Mouse (Mus musculus) cerebellum, postnatal 14 days (tissue): ENCODE results near the gene U2af1l4.
A peak's percentile ranks its signal among the peaks of the same experiment; 100 is the strongest.

Source experiments
- DNase-seq, 2 experiments: peaks; one replicate each; pipeline ENCODE4 v3.0.0; 2021; ENCODE audit warnings: mixed read lengths in 2 of 2

Gene U2af1l4

GRCm38 (mm10) chr7:30553021-30553589 is 10.0 kb upstream of the U2af1l4 start:
- peak; percentile 69 to 76 for DNase-seq

DNA sequence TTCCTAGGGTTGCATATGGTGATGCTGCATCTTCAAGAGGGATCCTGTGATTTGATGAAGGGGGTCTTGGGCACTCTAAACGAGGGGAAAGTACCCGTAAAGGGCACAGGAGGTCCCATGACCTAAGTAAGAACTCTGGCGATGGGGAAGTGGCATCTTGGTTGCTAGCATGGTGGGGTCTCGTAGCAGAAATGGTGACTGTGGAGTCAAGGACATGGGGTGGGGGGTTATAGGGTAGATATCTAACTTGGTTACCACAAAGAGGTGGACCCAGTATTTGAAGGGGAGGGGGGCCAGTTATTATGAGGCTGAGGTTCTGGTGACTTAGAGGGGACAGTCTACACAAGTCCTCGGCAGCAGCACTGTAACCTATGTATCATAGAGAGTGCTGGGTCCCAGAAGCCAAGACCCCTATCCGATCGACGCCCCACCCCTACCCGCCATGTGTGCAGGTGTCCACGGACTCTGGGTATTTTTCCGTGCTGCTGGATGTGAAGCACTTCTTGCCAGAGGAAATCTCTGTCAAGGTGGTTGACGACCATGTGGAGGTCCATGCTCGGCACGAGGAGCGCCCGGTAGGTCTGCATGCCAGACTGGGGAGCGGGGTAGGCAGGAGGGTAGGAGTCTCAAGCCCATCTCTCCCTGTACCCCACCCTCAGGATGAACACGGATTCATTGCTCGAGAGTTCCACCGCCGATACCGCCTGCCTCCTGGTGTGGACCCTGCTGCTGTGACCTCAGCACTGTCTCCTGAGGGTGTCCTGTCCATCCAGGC is 9.1 kb upstream of the U2af1l4 start:
- no peak for DNase-seq

DNA sequence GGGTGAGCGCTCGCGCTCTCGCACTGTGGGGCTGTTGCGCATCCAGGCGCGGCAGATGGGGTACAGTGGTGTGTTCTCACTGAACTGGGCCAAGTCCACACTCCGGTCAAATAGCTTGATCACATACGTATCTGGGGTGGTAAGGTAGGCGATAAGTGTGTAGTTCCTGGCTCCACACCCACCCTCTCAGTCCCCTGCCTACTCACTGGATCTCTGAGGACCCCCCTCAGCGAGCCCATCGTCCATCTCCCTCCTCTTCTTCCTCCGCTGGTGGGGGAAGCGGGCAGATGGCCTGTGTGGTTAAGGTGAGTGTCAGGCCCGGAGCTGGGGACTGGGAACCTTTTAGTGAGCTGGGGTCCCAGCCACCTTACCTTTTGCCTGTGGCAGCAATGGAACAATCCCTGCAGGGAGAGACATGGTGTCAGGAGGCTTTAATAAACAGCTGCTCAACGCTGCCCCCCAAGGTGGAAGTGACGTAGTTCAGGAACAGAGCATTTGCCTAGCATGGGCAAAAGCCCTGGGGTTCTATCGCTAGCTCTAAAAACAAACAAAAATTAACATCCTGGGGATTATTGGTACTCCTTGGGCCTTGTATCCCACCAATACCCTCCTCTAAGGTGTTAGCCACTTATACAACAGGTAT is 6.1 kb upstream of the U2af1l4 start:
- DNase-seq: peak in 1 of 2 experiments; percentile 59

- DNase-seq: no peak
These were observed 5.1 kb upstream of the U2af1l4 start for GRCm38 (mm10) chr7:30557901-30558514.

- no peak for DNase-seq
These were observed 4.3 kb upstream of the U2af1l4 start for GRCm38 (mm10) chr7:30558656-30559442.

DNA sequence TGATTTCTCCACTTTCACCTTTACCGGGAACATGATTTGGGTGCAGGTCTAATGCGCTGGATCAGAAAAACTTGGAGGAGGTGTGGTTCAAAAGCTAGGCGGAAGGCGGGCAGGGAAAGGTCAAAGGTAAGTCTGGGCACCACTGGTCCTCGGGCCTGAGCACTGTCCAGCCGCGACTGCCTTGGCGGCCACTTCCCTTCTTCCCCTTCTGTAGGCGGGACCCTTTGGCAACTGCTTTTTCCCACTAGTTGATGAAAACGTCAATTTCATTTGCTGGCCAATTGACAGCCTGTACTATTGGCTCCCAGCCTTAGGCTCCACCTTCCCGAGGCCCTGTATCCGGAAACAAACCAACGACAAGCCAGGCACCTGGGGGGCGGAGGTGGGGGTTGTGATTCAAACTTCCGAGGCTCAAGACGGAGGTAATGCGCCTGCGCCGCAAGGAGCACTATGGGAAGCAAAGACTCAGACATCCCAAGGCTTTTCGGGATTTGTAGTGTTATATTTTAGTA is 3.6 kb upstream of the U2af1l4 start, which contains the start of gene Lin37:
Lin37 (minus strand) TSS at position 396 of the 512 bp plus-strand sequence.
- DNase-seq: peak; percentile 99

DNA sequence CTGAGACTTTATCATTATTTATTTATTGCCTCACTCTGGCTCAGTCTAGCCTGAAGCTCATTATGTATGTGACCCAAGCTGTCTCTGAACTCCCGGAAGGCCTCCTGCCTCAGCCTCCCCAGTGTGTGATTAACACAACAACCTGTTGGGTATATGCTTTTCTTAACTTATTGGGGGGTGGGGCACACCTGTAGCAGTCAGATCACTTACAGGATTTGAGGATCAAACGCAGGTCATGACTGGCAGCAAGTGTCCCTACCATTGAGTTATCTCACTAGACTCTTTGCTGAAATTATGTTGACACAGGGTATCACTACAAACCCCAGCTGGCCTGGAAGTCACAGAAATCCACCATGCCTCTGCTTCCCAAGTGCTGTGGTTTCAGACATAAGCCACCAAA is 2.8 kb upstream of the U2af1l4 start:
- no peak for DNase-seq

GRCm38 (mm10) chr7:30562526-30563116 is 480 bp upstream of the U2af1l4 start:
- DNase-seq: no peak

GRCm38 (mm10) chr7:30563906-30564280 is 792 bp downstream of the U2af1l4 start:
- no peak for DNase-seq

DNA sequence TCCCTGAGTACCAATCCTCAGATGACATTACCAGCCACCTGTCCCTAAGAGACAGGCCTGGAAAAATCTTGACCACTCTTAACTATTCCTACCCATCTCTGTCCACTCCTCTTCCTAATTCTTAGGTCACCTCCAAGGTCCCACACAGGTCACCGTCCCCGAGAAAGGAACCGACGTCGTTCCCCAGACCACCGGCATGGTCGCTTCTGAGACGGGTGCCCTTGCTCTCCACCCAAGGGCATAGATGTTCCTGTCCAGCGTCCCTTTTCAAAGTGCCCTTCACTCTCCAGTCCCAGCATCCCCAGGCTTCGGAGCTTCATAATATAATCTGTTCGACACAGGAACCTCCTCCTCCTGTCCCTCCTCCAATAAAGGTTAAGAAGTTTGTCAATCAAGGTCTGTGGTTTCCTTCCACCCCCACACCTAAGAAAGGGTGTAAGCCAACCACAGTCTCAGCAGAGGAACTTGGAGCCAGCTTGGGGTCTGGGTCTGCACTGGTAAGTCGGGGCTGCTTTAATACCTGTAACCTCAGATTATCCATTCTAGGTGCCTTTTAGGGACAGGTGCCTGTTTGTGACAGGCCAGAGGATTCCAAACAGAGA is 2.0 kb downstream of the U2af1l4 start, which contains the start of gene Igflr1:
Igflr1 (plus strand) TSS at position 458 of the 602 bp plus-strand sequence.
- no peak for DNase-seq

GRCm38 (mm10) chr7:30566033-30566432 is 2.9 kb downstream of the U2af1l4 start:
- DNase-seq: no peak

DNA sequence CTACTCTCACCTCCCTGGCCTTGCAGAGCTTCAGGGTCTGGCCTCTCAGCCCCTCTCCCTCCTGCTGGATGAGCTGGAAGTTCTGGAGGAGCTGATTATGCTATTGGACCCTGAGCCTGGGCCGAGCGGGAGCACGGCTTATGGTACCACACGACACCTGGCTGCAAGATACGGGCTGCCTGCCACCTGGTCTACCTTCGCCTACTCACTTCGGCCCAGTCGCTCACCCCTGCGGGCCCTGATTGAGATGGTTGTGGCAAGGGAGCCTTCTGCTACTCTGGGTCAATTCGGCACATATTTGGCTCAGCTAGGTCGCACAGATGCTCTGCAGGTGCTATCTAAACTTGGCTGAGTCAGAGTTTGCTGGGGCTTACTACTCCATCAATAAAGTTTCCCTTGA is 4.5 kb downstream of the U2af1l4 start:
- DNase-seq: no peak

DNA sequence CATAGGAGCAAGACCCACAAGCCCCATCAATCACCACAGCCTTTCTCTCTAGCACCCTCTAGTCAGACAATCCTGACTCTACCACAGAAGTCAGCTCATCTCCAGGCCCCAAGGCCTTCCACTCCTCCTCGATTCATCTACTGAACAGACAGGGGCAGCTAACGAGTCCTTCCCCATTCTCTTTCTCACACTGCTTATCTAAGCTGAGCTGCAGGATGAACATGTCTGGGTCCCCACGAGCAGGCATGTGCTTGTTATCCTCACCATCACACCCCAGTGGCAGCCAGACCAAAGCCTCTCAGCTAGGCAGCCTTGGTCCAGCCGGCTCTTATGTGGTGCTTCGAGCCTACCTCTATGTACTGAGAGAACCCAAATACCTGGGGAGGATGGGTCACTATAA is 9.3 kb downstream of the U2af1l4 start:
- no peak for DNase-seq

DNA sequence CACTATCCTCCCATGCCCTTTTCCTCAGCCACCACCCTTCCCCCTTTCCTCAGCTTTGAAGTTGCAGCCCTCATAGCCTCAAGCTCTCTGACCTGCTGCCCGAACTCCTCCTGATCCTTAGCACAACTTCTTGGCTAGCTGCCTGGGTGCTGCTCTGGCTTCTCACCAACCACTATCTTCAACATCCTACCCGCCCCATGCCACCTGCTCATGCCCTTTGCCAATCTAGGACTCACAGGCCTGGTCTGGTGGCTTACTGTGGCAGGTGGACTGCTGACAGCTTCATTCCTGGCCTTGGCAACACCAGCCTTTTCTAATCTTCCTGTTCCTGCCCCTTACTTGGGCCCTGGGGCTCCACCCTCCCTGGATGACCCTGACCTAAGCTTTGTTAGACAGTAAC is 9.9 kb downstream of the U2af1l4 start:
- peak; percentile 86 to 90 for DNase-seq

GRCm38 (mm10) chr7:30579950-30580349 is 16.8 kb downstream of the U2af1l4 start:
- no peak for DNase-seq

DNA sequence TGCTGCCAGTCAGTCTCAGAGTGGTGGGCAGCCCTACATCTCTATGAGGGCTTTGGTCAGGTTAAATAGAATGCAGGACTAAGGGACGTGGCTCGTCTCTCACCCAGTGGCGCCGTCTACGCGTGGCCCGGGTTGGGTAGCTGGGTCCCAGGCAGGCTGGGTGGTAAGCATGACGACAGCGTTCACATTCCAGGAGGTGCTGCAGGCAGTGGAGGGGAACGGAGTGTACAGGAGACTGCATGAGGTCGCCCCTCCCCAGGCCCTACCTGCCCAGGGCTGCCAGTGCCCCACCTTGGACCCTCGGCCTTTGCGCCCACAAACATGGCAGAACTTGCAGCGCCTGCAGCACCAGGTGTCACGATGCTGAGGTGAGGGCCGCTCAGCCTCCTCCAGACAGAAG is 18.4 kb downstream of the U2af1l4 start:
- DNase-seq: peak in 1 of 2 experiments; percentile 10

DNA sequence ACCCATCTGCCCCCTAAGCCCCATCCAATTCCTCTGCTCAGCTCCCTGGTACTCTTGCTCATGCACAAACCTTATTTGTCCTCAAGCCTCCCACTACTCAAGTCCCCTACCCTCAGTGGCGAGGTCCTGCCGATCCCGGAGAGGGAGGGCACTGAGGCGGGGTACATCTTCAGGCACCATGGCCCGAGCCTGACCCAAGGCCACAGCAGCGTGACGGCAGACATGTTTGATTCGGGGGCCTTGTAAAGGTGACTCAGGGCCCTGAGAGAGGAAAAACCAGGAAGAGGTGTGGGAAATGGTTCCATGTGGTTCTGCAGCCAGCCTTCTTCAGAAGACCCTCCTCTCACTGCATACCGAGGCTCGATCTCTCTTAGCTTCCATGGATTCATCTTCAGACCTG is 21.2 kb downstream of the U2af1l4 start:
- no peak for DNase-seq

DNA sequence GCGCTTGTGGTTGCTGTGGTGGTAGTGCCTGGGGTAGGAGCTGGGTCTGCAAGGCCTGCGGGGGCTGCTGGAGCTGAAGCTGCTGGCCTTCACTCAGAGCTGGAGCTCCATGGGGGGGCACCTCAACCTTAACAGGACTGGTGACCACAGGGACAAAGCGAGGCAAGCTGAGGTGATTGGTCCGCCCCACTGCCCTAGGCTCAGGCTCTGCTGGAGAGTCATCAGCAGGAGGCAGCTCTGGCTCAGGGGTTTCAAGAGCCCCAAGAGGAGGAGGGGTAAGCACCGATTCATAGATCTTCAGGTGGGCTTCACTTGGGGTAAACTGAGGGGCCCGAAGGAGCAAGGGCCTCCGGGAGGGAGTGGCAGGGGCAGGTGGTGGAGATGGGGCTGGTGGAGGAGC is 22.1 kb downstream of the U2af1l4 start:
- no peak for DNase-seq

DNA sequence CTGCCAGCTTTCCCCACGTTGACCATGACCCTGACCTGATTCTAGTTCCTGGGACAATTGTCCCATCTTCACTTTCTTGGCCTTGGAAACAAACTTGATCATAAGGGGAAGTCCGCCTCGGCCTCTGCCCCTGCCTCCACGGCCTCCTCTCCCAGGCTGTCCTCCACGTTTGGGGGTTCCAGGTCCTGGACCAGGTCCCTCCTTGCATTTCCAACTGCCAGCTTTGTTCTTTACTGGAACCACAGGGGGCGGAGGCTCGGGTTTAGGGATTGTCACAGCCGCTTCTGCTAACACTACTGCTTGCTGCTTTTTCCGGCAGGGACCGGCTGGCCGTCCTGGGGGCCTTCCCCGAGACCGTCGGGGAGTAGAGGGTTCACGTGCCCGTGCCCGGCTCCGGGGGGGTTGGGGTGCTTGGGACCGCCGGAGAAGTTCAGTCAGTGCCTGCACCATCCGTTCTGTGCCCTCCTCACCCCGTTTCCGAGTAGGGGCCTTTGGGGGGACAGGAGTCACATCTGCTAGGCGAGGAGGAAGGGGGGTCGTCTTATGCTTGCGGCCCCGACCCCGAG is 23.4 kb downstream of the U2af1l4 start:
- DNase-seq: peak in 1 of 2 experiments; percentile 40

- peak; percentile 67 to 74 for DNase-seq
These were observed 25.0 kb downstream of the U2af1l4 start for GRCm38 (mm10) chr7:30587842-30588667.
